Mouse (Mus musculus) T-cell, adult 2 months (primary cell): Measurements from ENCODE around the gene Slc1a3.
"Not testable (repeated sequence)": the region's sequence is repeated elsewhere in the genome, so short reads cannot be mapped to it uniquely, and the experiment has no call there.

Source experiments
- DNase-seq: peaks from one replicate; pipeline ENCODE4 v3.0.0; 2022; ENCODE audit warnings: low spot score

Gene Slc1a3

GRCm38 (mm10) chr15:8706613-8707012, 4.0 kb downstream of the Slc1a3 start:
- no peak for DNase-seq

- no peak for DNase-seq
Observed at GRCm38 (mm10) chr15:8706178-8706577, 4.4 kb downstream of the Slc1a3 start.

DNA sequence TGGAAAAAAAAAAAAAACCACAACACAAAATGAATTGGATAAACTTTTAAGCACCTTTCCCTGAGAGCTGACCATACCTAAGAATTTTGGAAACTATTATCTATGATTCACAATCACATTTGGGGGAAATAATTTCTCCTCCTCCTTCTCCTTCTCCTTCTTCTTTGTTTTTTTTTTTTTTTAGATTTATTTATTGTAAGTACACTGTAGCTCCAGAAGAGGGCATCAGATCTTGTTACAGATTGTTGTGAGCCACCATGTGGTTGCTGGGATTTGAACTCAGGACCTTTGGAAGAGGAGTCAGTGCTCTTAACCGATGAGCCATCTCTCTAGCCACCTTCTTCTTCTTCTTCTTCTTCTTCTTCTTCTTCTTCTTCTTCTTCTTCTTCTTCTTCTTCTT, 5.0 kb downstream of the Slc1a3 start:
- not testable (repeated sequence) for DNase-seq

DNA sequence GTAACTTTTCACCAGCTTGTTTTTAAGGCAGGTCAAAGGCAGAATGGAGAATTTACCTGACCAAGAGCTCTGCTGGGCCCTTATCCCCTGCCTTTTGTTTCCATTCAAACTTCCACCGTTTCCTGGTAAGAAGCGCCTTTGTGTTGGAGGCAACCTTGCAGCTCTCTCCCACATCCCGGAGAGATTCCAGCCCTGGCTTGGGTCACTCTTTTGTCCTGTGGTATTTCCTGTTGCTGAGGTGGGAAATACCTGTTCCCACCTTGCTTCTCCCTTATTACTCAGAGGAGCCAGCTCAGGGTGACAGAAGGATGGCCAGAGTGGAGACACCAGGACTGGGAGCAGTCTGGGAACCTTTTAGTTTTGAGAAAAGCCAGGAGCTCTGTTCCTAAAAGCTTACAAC, 12.6 kb downstream of the Slc1a3 start:
- DNase-seq, result no peak

DNA sequence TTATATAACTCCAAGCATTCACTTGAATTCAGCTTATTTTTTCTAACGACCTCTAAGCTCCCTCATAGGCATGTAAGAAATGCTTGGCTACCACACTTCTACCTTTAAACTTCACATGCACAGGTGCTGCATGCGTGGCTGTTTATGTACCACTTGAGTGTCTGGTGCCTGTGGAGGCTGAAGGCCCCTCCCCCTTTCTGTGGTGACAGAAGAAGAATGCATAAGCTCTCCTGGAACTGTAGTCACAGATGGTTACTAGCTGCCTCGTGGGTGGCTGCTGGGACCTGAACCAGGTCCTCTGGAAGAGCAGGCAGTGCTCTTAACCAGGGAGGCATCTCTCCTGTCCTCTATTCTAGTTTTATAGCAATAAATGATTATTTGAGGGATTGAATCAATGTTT, 13.1 kb downstream of the Slc1a3 start:
- no peak for DNase-seq

- not testable (repeated sequence) for DNase-seq
Observed at GRCm38 (mm10) chr15:8690141-8690540, 20.4 kb downstream of the Slc1a3 start.

- DNase-seq, result no peak
Observed at GRCm38 (mm10) chr15:8686846-8687245, 23.7 kb downstream of the Slc1a3 start.

DNA sequence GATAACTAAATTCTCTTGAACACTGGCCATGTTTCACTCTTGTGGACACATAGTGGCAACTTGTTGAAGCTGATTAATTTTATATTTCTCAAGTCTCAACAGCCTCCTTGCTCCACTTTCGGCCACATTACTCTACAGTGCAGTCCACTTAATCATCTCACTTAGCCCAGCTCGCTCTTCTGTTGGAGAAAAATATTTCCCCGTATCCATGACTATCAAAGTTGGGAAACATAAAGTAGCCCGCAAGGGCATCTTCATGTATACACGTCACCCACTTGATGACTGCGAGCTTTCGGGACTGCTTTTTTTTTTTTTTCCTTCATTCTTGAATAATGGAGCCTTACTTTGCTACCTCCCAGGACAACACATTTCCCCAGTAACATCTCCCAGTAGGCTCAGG, 25.1 kb downstream of the Slc1a3 start:
- no peak for DNase-seq

DNA sequence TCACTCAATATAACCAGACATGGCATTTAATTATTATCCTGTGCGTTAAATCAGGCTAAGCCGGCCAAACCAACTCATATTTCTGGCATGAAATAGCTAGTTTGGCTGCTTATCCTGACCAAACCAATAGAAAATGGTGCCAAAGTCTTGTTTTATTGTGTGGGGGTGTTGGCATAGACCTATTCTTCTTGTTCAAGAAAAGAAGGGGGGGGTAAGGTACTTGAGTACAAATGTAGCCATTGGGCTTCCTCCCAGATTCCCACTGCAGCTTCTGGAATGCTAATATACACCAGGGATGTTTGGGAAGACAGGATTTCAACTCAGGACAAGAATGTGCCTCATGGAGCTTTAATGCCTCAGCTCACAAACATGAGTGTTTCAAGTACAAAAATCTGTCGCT, 26.3 kb downstream of the Slc1a3 start:
- DNase-seq, result no peak

GRCm38 (mm10) chr15:8682871-8683270, 27.7 kb downstream of the Slc1a3 start:
- DNase-seq, result no peak

- no peak for DNase-seq
Observed at GRCm38 (mm10) chr15:8682421-8682820, 28.1 kb downstream of the Slc1a3 start.

DNA sequence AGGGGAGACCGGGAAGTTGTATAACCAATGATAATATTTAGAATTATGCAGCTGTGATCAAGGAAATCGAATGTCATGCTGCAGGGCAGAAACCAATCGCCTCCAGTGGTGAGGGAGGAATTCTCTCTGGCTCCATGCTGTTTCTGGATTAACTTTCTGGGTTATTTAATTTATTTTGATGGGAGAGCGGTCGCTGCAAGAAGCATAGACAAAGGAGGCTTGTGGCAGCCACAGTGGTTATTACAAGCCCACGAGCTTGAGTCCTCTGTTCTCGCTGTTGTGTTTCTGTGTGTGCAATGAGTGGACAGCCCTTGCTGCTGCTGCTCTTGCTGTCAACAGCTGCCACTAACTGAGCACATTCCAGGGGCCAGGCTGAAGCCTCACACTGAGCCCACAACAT, 28.6 kb downstream of the Slc1a3 start:
- DNase-seq, result no peak

DNA sequence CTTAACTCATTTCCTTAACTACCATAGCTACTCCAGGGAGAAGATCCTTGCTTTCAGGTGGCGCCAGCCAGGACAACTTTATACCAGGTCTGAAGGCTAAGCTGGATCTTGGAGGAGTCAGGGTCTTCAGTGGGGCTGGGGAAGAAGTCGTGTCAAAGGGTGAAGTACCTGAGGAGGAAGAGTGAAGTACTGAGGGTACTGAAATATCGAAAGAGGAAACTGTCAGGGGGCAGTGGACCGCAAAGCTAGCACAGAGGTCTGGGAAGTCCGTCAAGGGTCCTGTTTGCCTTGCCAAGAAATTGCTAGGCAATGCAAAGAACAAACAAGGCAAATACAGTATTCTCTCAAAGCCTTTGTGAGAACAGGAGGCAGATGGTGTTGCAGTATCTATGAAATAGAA, 29.6 kb downstream of the Slc1a3 start:
- no peak for DNase-seq

DNA sequence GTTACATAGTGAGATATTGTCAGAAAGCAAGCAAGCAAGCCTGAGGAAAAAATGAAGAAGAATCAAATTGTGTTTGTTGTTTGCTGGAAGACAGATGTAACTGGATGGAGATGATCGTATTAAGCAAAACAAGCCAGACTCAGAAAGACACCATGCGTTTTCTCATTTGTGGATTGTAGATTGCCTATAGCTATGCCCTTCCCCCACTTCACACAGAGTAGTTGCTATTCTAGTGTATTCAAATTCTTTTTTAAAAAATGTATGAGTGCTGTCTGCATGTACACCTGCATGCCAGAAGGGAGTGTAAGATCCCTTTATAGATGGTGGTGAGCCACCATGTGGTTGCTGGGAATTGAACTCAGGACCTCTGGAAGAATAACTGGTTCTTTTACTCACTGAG, 33.6 kb downstream of the Slc1a3 start:
- DNase-seq, result no peak

DNA sequence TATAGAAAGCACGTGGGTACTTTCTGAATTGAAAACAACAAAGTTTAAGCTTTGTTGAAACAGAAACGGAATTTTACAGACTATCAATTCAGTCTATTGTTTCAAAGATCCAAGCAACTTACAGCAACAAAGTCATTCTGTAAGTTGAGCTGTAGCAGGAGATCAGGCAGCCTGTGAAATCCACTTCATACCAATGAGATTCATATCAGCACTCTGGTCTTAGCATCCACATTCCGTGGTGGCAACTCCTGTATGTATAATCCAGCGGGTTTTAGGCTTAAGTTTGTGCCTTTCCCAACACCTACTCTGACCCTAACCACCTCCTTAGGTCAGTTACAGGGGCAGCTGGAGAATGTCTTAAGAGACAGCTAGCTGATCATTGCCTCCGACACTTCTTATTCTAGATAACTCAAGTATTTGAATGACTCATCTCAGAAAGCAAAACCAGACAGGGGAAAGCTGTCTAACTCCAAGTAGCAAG, 34.3 kb downstream of the Slc1a3 start:
- no peak for DNase-seq

DNA sequence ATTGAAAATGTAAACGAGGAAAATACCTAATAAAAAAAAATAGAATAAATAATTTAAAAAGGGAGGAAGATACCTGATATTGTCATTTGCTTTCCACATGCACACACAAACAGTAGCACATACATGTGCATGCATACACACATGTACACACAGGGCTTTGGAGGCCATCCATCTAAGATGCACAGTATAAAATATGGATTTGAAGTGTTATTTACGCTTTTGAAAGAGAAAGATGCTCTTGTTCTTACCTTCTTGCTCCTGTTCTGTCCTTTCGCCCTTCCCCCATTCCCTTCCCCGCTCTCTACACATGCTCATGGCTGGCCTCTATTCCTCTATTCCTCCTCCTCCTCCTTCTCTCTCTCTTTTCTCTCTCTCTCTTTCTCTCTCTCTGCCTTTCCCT, 34.9 kb downstream of the Slc1a3 start:
- no peak for DNase-seq

GRCm38 (mm10) chr15:8672532-8672931, 38.0 kb downstream of the Slc1a3 start:
- DNase-seq, result no peak

DNA sequence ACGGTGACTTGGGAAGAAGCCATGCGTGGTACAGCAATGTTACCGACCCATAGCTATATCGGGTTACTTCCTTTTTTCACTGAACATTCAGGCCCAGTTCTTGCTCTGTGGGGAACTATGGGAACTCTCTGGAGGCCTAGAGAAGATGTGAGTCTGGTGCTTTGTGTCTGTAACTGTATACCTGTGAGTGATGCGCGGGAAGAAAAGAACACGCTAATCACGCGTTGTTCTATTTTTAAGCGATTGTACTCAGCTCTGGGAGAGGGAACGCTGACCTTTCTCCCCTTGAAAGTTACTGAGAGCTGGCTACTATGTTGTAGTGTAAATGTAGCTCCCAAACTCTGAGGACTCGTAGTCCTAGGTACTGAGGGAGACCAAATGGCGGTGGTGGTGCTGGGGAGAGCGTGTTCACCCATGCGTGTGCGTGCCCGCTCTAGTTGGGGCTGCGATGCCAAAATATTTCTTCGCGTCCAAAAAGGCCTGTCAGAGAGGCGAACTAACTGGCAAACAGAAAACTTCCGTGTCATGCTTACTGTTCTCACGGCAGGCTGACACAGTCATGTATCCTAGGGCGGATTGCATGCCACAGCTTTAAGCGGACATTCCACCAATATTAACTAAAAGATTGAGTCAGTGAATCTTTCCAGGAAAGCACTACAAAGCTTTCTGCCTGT, 42.6 kb downstream of the Slc1a3 start:
- no peak for DNase-seq

- no peak for DNase-seq
Observed at GRCm38 (mm10) chr15:8665675-8666350, 44.8 kb downstream of the Slc1a3 start.

DNA sequence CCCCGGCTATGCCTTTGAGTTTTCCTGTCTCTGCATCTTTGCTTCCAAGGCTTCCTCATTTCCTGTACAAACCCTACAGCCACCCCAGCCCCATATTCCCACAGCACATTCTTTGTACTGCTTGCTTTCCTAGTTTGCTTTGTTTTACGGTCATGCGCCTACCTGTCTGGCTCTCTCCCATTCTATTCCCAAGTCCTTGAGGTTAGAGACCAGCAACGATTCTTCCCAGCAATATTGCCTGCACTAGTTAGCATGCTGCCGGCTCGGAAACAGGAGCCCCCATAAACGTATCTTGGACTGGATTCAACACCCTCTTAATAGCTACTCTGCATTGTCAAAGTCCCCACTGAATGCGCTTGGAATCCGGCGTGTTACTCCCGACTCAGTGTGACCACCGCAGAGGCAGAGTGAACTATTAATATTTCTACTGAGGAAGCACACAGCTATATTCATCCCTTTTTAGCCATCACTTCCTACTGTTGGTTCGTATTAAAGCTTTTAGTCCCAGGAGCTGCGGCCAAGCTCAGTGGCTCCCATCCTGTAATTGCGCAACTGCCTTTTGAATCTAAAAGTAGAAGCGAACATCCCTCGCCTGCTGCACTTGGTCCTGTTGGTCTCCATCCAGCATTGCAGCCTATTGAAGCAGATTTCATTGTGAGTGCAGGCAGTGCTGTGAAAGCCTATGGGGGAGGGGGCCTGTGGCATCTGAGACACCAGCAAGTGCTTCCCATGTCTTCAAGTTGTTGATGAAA, 47.0 kb downstream of the Slc1a3 start:
- no peak for DNase-seq

GRCm38 (mm10) chr15:8661856-8662255, 48.7 kb downstream of the Slc1a3 start:
- DNase-seq, result no peak

- DNase-seq, result no peak
Observed at GRCm38 (mm10) chr15:8659977-8660376, 50.6 kb downstream of the Slc1a3 start.

DNA sequence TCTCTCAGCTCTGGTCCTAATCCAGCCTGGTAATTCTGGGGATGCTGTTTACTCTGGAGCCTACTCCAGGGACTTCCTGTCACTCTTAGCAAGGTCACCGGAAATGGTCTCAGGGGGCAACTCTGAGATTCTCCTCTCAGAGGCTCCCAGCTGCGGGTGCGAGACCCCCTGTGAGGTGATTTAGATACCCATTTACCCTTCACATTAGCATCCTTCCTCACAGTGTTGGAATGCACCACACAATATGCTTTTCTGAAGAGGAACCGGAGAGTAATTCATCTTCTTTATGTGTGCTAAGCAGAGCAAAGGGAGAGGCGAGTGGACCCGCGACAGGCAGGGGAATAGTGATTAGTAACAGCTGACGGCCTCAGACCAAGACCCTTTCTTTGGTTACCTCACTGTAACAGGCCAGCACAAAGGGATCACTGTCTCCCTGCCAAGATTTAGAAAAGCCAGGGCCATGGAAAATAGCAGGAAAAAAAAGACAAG, 51.0 kb downstream of the Slc1a3 start:
- no peak for DNase-seq
